Mouse (Mus musculus): Measurements from ENCODE around the gene Ctdspl. TPM values are rescaled to one million over a fixed set of nuclear protein-coding genes. Genes with fewer than 3 reads are reported as not detected.
A peak's percentile ranks its signal among the peaks of the same experiment; 100 is the strongest.

The Ctdspl gene
- polyA plus RNA-seq, 1 experiment from 2014 or later = 22.9 TPM

GRCm38 (mm10) chr9:119092473-119093418 is 166.5 kb downstream of the Ctdspl start:
- no peak for TF ChIP-seq CTCF (IDR thresholded peaks at IDR 0.05; ENCODE audit: low read depth)
- peaks cover 17% of the 10 kb centered on the region for H3K4me1 ChIP-seq (ENCODE audit: insufficient read depth)
- H3K27me3 ChIP-seq (ENCODE audit: insufficient read depth, low read length) = peaks cover 16% of the 10 kb centered on the region; the same call in 1 of the 2 replicates
- H3K9me3 ChIP-seq (ENCODE audit: low read depth, low read length) = no peaks in the 10 kb centered on the region
- peak overlapping the region; percentile 56 for H3K4me3 ChIP-seq (ENCODE audit: low read depth, low read length)
- WGBS = 2% methylated on average over 45 of the region's 45 CpGs
- H3K36me3 ChIP-seq (ENCODE audit: insufficient read depth) = no peaks in the 10 kb centered on the region
- H3K4me2 ChIP-seq = peak overlapping the region; percentile 93
- DNase-seq (peak; percentile 41), ATAC-seq (ENCODE audit: insufficient read depth) (no peak)
- H3K27ac ChIP-seq (ENCODE audit: low read depth) = no peak overlapping the region
- H3K9ac ChIP-seq = peak overlapping the region; percentile 66

Small RNAs within 50 kb of the gene (microRNA-seq; reads per million reads assigned to microRNA genes)
- 29.2 reads per million, percentile 35 among the genes with 10 or more reads in this experiment for gene Mir26a-1 (ENCODE audit: borderline number of aligned reads)

Other genes starting within 250 kb of the Ctdspl start
- 35.6 and 36.7 TPM in 2 replicates for gene Vill, start 126.3 kb downstream of the Ctdspl start, polyA plus RNA-seq (2014; fragmentation: Nextera tagmentation; extraction: Ambion mirVana)
- 13.2 and 14.9 TPM in 2 replicates for gene Plcd1, start 167.0 kb downstream of the Ctdspl start, polyA plus RNA-seq (2014; fragmentation: Nextera tagmentation; extraction: Ambion mirVana)
- gene Dlec1, start 176.0 kb downstream of the Ctdspl start, polyA plus RNA-seq (2014; fragmentation: Nextera tagmentation; extraction: Ambion mirVana) = 1.0 and 1.1 TPM in 2 replicates
- 0.92 and 0.95 TPM in 2 replicates for gene Acaa1b, start 230.6 kb downstream of the Ctdspl start, polyA plus RNA-seq (2014; fragmentation: Nextera tagmentation; extraction: Ambion mirVana)
- not detected in 2 replicates for gene Gm47289, start 232.7 kb downstream of the Ctdspl start, polyA plus RNA-seq (2014; fragmentation: Nextera tagmentation; extraction: Ambion mirVana)

Measured in lung, embryonic 14.5 days (tissue).